Mouse (Mus musculus): ENCODE results near the gene Me1. TPM values are rescaled to one million over a fixed set of nuclear protein-coding genes. Genes with fewer than 3 reads are reported as not detected.

The Me1 gene
- polyA plus RNA-seq, 1 experiment from 2014 or later, result 54.1 TPM

- Histone ChIP-seq H3K9ac (replicated peaks) (no peak overlapping the region), H3K4me1 (no peaks in the 10 kb centered on the region), H3K4me3 (replicated peaks) (no peak overlapping the region), H3K27ac (replicated peaks) (no peak overlapping the region), H3K4me2 (no peak overlapping the region), H3K36me3 (no peaks in the 10 kb centered on the region), H3K27me3 (replicated peaks) (no peaks in the 10 kb centered on the region), H3K9me3 (replicated peaks) (no peaks in the 10 kb centered on the region)
- no peak for ATAC-seq (ENCODE audit: low FRiP score)
- 25% methylated on average over 2 of the region's 2 CpGs for WGBS
Measured at GRCm38 (mm10) chr9:86701844-86702243, 6.1 kb upstream of the Me1 start.

- no peak overlapping the region for H3K27ac ChIP-seq (replicated peaks)
- no peaks in the 10 kb centered on the region for H3K36me3 ChIP-seq
- no peaks in the 10 kb centered on the region for H3K9me3 ChIP-seq (replicated peaks)
- ATAC-seq (ENCODE audit: low FRiP score), result no peak
- H3K9ac ChIP-seq (replicated peaks), result no peak overlapping the region
- WGBS, result 47% methylated on average over 5 of the region's 5 CpGs
- H3K27me3 ChIP-seq (replicated peaks), result no peaks in the 10 kb centered on the region
- no peaks in the 10 kb centered on the region for H3K4me1 ChIP-seq
- H3K4me3 ChIP-seq (replicated peaks), result no peak overlapping the region
- H3K4me2 ChIP-seq, result no peak overlapping the region
Measured at GRCm38 (mm10) chr9:86701264-86701663, 5.5 kb upstream of the Me1 start.

- peak; percentile 75 for ATAC-seq (ENCODE audit: low FRiP score)
- Histone ChIP-seq H3K4me2 (peak overlapping the region; percentile 80), H3K4me3 (replicated peaks) (peak overlapping the region; percentile 80), H3K4me1 (peaks cover 5% of the 10 kb centered on the region; the same call in 1 of the 2 replicates), H3K9me3 (replicated peaks) (no peaks in the 10 kb centered on the region), H3K9ac (replicated peaks) (peak overlapping the region; percentile 85), H3K27me3 (replicated peaks) (no peaks in the 10 kb centered on the region), H3K27ac (replicated peaks) (peak overlapping the region; percentile 77), H3K36me3 (no peaks in the 10 kb centered on the region)
- under 1% methylated on average over 52 of the region's 56 CpGs for WGBS
Measured at GRCm38 (mm10) chr9:86695199-86695817, 445 bp downstream of the Me1 start.

- Histone ChIP-seq H3K4me2 (peak overlapping the region; percentile 80), H3K9ac (replicated peaks) (no peak overlapping the region), H3K4me1 (peaks cover 5% of the 10 kb centered on the region; the same call in 1 of the 2 replicates), H3K4me3 (replicated peaks) (peak overlapping the region; percentile 80; the same call in 1 of the 2 replicates), H3K27me3 (replicated peaks) (no peaks in the 10 kb centered on the region), H3K36me3 (no peaks in the 10 kb centered on the region), H3K27ac (replicated peaks) (no peak overlapping the region), H3K9me3 (replicated peaks) (no peaks in the 10 kb centered on the region)
- ATAC-seq (ENCODE audit: low FRiP score), result no peak
- 90% methylated on average over 7 of the region's 7 CpGs for WGBS
Measured at GRCm38 (mm10) chr9:86694644-86695043, 1.1 kb downstream of the Me1 start.

- H3K4me2 ChIP-seq, result no peak overlapping the region
- no peaks in the 10 kb centered on the region for H3K36me3 ChIP-seq
- H3K4me3 ChIP-seq (replicated peaks), result no peak overlapping the region
- no peak overlapping the region for H3K27ac ChIP-seq (replicated peaks)
- 92% methylated on average over 6 of the region's 6 CpGs for WGBS
- no peaks in the 10 kb centered on the region for H3K27me3 ChIP-seq (replicated peaks)
- ATAC-seq (ENCODE audit: low FRiP score), result no peak
- no peaks in the 10 kb centered on the region for H3K9me3 ChIP-seq (replicated peaks)
- H3K9ac ChIP-seq (replicated peaks), result no peak overlapping the region
- peaks cover 5% of the 10 kb centered on the region; the same call in 1 of the 2 replicates for H3K4me1 ChIP-seq
Measured at GRCm38 (mm10) chr9:86693935-86694334, 1.8 kb downstream of the Me1 start.

GRCm38 (mm10) chr9:86692676-86693075 lies 3.1 kb downstream of the Me1 start:
- H3K4me1 ChIP-seq, result peaks cover 5% of the 10 kb centered on the region; the same call in 1 of the 2 replicates
- no peak overlapping the region for H3K4me3 ChIP-seq (replicated peaks)
- ATAC-seq (ENCODE audit: low FRiP score), result no peak
- H3K27me3 ChIP-seq (replicated peaks), result no peaks in the 10 kb centered on the region
- 73% methylated on average over 3 of the region's 3 CpGs for WGBS
- H3K9ac ChIP-seq (replicated peaks), result no peak overlapping the region
- H3K9me3 ChIP-seq (replicated peaks), result no peaks in the 10 kb centered on the region
- no peak overlapping the region for H3K4me2 ChIP-seq
- no peaks in the 10 kb centered on the region for H3K36me3 ChIP-seq
- H3K27ac ChIP-seq (replicated peaks), result no peak overlapping the region

GRCm38 (mm10) chr9:86692251-86692650 lies 3.5 kb downstream of the Me1 start:
- Histone ChIP-seq H3K27ac (replicated peaks) (no peak overlapping the region), H3K9me3 (replicated peaks) (no peaks in the 10 kb centered on the region), H3K27me3 (replicated peaks) (no peaks in the 10 kb centered on the region), H3K4me3 (replicated peaks) (no peak overlapping the region), H3K4me2 (no peak overlapping the region), H3K36me3 (no peaks in the 10 kb centered on the region), H3K4me1 (peaks cover 5% of the 10 kb centered on the region; the same call in 1 of the 2 replicates), H3K9ac (replicated peaks) (no peak overlapping the region)
- ATAC-seq (ENCODE audit: low FRiP score), result no peak
- WGBS, result 83% methylated on average over 5 of the region's 5 CpGs

GRCm38 (mm10) chr9:86691101-86691500 lies 4.7 kb downstream of the Me1 start:
- Histone ChIP-seq H3K4me2 (no peak overlapping the region), H3K4me1 (peaks cover 5% of the 10 kb centered on the region; the same call in 1 of the 2 replicates), H3K27ac (replicated peaks) (no peak overlapping the region), H3K27me3 (replicated peaks) (no peaks in the 10 kb centered on the region), H3K9ac (replicated peaks) (no peak overlapping the region), H3K4me3 (replicated peaks) (no peak overlapping the region), H3K36me3 (no peaks in the 10 kb centered on the region), H3K9me3 (replicated peaks) (no peaks in the 10 kb centered on the region)
- 84% methylated on average over 3 of the region's 3 CpGs for WGBS
- no peak for ATAC-seq (ENCODE audit: low FRiP score)

- H3K27me3 ChIP-seq (replicated peaks), result no peaks in the 10 kb centered on the region
- no peak overlapping the region for H3K27ac ChIP-seq (replicated peaks)
- 72% methylated on average over 8 of the region's 8 CpGs for WGBS
- H3K9ac ChIP-seq (replicated peaks), result no peak overlapping the region
- no peak overlapping the region for H3K4me2 ChIP-seq
- H3K9me3 ChIP-seq (replicated peaks), result no peaks in the 10 kb centered on the region
- ATAC-seq (ENCODE audit: low FRiP score), result no peak
- no peak overlapping the region for H3K4me3 ChIP-seq (replicated peaks)
- no peaks in the 10 kb centered on the region for H3K36me3 ChIP-seq
- H3K4me1 ChIP-seq, result no peaks in the 10 kb centered on the region
Measured at GRCm38 (mm10) chr9:86683713-86684209, 12.0 kb downstream of the Me1 start.

GRCm38 (mm10) chr9:86682844-86683243 lies 12.9 kb downstream of the Me1 start:
- Histone ChIP-seq H3K4me2 (no peak overlapping the region), H3K27me3 (replicated peaks) (no peaks in the 10 kb centered on the region), H3K36me3 (no peaks in the 10 kb centered on the region), H3K27ac (replicated peaks) (no peak overlapping the region), H3K9ac (replicated peaks) (no peak overlapping the region), H3K4me1 (no peaks in the 10 kb centered on the region), H3K9me3 (replicated peaks) (no peaks in the 10 kb centered on the region), H3K4me3 (replicated peaks) (no peak overlapping the region)
- ATAC-seq (ENCODE audit: low FRiP score), result 0 out of 2 replicates have a peak, but pooled peaks have one; percentile 30
- WGBS, result 48% methylated on average over 6 of the region's 6 CpGs

GRCm38 (mm10) chr9:86682278-86682677 lies 13.5 kb downstream of the Me1 start:
- Histone ChIP-seq H3K4me3 (replicated peaks) (no peak overlapping the region), H3K27me3 (replicated peaks) (no peaks in the 10 kb centered on the region), H3K9me3 (replicated peaks) (no peaks in the 10 kb centered on the region), H3K9ac (replicated peaks) (no peak overlapping the region), H3K36me3 (no peaks in the 10 kb centered on the region), H3K4me1 (no peaks in the 10 kb centered on the region), H3K27ac (replicated peaks) (no peak overlapping the region), H3K4me2 (no peak overlapping the region)
- WGBS, result 88% methylated on average over 4 of the region's 4 CpGs
- no peak for ATAC-seq (ENCODE audit: low FRiP score)

- ATAC-seq (ENCODE audit: low FRiP score), result no peak
- Histone ChIP-seq H3K4me1 (no peaks in the 10 kb centered on the region), H3K36me3 (no peaks in the 10 kb centered on the region), H3K9ac (replicated peaks) (no peak overlapping the region), H3K4me3 (replicated peaks) (no peak overlapping the region), H3K27ac (replicated peaks) (no peak overlapping the region), H3K4me2 (no peak overlapping the region), H3K27me3 (replicated peaks) (no peaks in the 10 kb centered on the region), H3K9me3 (replicated peaks) (no peaks in the 10 kb centered on the region)
- WGBS, result 90% methylated on average over 6 of the region's 6 CpGs
Measured at GRCm38 (mm10) chr9:86680431-86680830, 15.3 kb downstream of the Me1 start.

Measured in neural tube, embryonic 15.5 days (tissue).